Mouse (Mus musculus) thymus, adult 2 months (tissue): ENCODE measurements around the gene BC035947. TPM values are rescaled to one million over a fixed set of nuclear protein-coding genes. Genes with fewer than 3 reads are reported as not detected.

Experiments
- DNase-seq: peaks from one replicate; pipeline ENCODE4 v3.0.0; 2021
- H3K27ac ChIP-seq: fragments of 200-500 bp; 2 replicates; pipeline ENCODE4 v1.5.1; 2012; ENCODE audit warnings: low read length, control low read depth; ENCODE audit not compliant: control insufficient read depth, insufficient read depth
- H3K27me3 ChIP-seq: fragments of 200-500 bp; 2 replicates; pipeline ENCODE4 v1.6.1; 2012; ENCODE audit warnings: mild to moderate bottlenecking, low read length, moderate library complexity, mixed read lengths; ENCODE audit not compliant: control insufficient read depth, insufficient read depth
- H3K36me3 ChIP-seq: fragments of 200-500 bp; 2 replicates; pipeline ENCODE4 v1.6.1; 2012; ENCODE audit warnings: mild to moderate bottlenecking, low read length, moderate library complexity; ENCODE audit not compliant: control insufficient read depth, insufficient read depth
- H3K4me1 ChIP-seq: fragments of 200-500 bp; replicated peaks from 2 replicates; pipeline ENCODE4 v1.6.1; 2012; ENCODE audit warnings: low read length; ENCODE audit not compliant: control insufficient read depth, insufficient read depth
- H3K4me3 ChIP-seq: fragments of 200-500 bp; 2 replicates; pipeline ENCODE4 v1.5.1; 2012; ENCODE audit warnings: mild to moderate bottlenecking, low read length, control low read depth, moderate library complexity; ENCODE audit not compliant: control insufficient read depth, insufficient read depth
- CTCF ChIP-seq: fragments of 200-500 bp; IDR thresholded peaks from 2 replicates; pipeline ENCODE4 v1.5.1; 2012; ENCODE audit warnings: mild to moderate bottlenecking, control low read depth, low read length, moderate library complexity, borderline replicate concordance; ENCODE audit not compliant: control insufficient read depth, poor library complexity, insufficient read depth; ENCODE audit errors: extremely low read depth
- POLR2A ChIP-seq: fragments of 200-500 bp; IDR thresholded peaks from 2 replicates; pipeline ENCODE4 v1.6.1; 2012; ENCODE audit warnings: mild to moderate bottlenecking, low read length, control low read depth, moderate library complexity; ENCODE audit not compliant: control insufficient read depth, poor library complexity, insufficient read depth; ENCODE audit errors: extremely low read depth
- WGBS: fragments of 180-500 bp; shearing (Covaris S2); methylation state at CpG from one replicate; pipeline ENCODE4 v1.1.7; 2018; 5-methylcytosine and 5-hydroxymethylcytosine counted together
- polyA plus RNA-seq: library from polyadenylated mRNA; depleted of rRNA; stranded (reverse); fragments of >200 nt; gene quantifications from 2 replicates; pipeline ENCODE4 v1.2.3, GENCODE M21; 2012; rRNA removed

Gene BC035947
- polyA plus RNA-seq, 1 experiment: not detected

GRCm38 (mm10) chr1:78454659-78455058 lies 57.3 kb downstream of the BC035947 start:
- peak; percentile 4 for DNase-seq
- no peak overlapping the region for H3K4me3 ChIP-seq
- TF ChIP-seq CTCF: no peak
- TF ChIP-seq POLR2A: no peak
- H3K27me3 ChIP-seq: no peaks in the 10 kb centered on the region
- peaks cover 56% of the 10 kb centered on the region for H3K36me3 ChIP-seq
- H3K4me1 ChIP-seq: no peaks in the 10 kb centered on the region
- 76% methylated on average over 7 of the region's 7 CpGs for WGBS
- no peak overlapping the region for H3K27ac ChIP-seq

GRCm38 (mm10) chr1:78453886-78454285 lies 58.1 kb downstream of the BC035947 start:
- TF ChIP-seq POLR2A: no peak
- TF ChIP-seq CTCF: no peak

GRCm38 (mm10) chr1:78452544-78452943 lies 59.4 kb downstream of the BC035947 start:
- no peaks in the 10 kb centered on the region for H3K27me3 ChIP-seq
- peaks cover 59% of the 10 kb centered on the region for H3K36me3 ChIP-seq
- 93% methylated on average over 6 of the region's 6 CpGs for WGBS
- no peak for DNase-seq
- H3K4me1 ChIP-seq: no peaks in the 10 kb centered on the region
- no peak overlapping the region for H3K27ac ChIP-seq
- TF ChIP-seq CTCF (no peak), POLR2A (no peak)
- no peak overlapping the region for H3K4me3 ChIP-seq

More at GRCm38 (mm10) chr1:78453886-78454285, 58.1 kb downstream of the BC035947 start:
- Histone ChIP-seq H3K27me3 (no peaks in the 10 kb centered on the region), H3K36me3 (peaks cover 60% of the 10 kb centered on the region), H3K4me3 (no peak overlapping the region), H3K4me1 (no peaks in the 10 kb centered on the region), H3K27ac (no peak overlapping the region)
- WGBS: 93% methylated on average over 8 of the region's 8 CpGs
- no peak for DNase-seq

- TF ChIP-seq POLR2A: no peak
- no peak for TF ChIP-seq CTCF
- H3K36me3 ChIP-seq: peaks cover 53% of the 10 kb centered on the region
Measured at GRCm38 (mm10) chr1:78451070-78451854, 60.7 kb downstream of the BC035947 start.

GRCm38 (mm10) chr1:78448091-78448490 lies 63.9 kb downstream of the BC035947 start:
- TF ChIP-seq POLR2A (no peak), CTCF (no peak)
- Histone ChIP-seq H3K27ac (no peak overlapping the region), H3K4me1 (no peaks in the 10 kb centered on the region), H3K36me3 (peaks cover 41% of the 10 kb centered on the region), H3K4me3 (no peak overlapping the region), H3K27me3 (no peaks in the 10 kb centered on the region)
- WGBS: 93% methylated on average over 1 of the region's 1 CpGs
- no peak for DNase-seq

More at GRCm38 (mm10) chr1:78451070-78451854, 60.7 kb downstream of the BC035947 start:
- Histone ChIP-seq H3K4me1 (no peaks in the 10 kb centered on the region), H3K27me3 (no peaks in the 10 kb centered on the region), H3K4me3 (no peak overlapping the region), H3K27ac (no peak overlapping the region)
- DNase-seq: no peak
- WGBS: 93% methylated on average over 12 of the region's 12 CpGs

Other genes with a start within 250 kb of the BC035947 start
- gene Sgpp2, start 201.8 kb downstream of the BC035947 start, polyA plus RNA-seq: 0.32 and 0.67 TPM in 2 replicates
- 18.0 and 21.9 TPM in 2 replicates for gene Farsb, start 23.3 kb downstream of the BC035947 start, polyA plus RNA-seq
- gene Mogat1, start 1.2 kb downstream of the BC035947 start, polyA plus RNA-seq: 0.66 and 3.2 TPM in 2 replicates
- 9.1 and 10.2 TPM in 2 replicates for gene Acsl3, start 145.7 kb upstream of the BC035947 start, polyA plus RNA-seq
- gene Utp14b, start 145.9 kb upstream of the BC035947 start, polyA plus RNA-seq: 1.9 and 2.2 TPM in 2 replicates